Mouse (Mus musculus) left cerebral cortex, postnatal 10 days (tissue): ENCODE results near the gene Bcas3. TPM values are rescaled to one million over a fixed set of nuclear protein-coding genes. Genes with fewer than 3 reads are reported as not detected.
"Not testable (repeated sequence)": the region's sequence is repeated elsewhere in the genome, so short reads cannot be mapped to it uniquely, and the experiment has no call there.

Experiments used
- DNase-seq, 2 experiments: peaks; one replicate each; pipeline ENCODE4 v3.0.0; 2021 to 2022; ENCODE audit warnings: low spot score in 2 of 2, mixed read lengths in 1 of 2; ENCODE audit errors: extremely low spot score in 1 of 2
- intact Hi-C: fragments of 180-260 bp; cut with DNase I; formaldehyde crosslinking; loops from one replicate; pipeline ENCODE4 v1.15.1; 2025
- total RNA-seq, 2 experiments: library from RNA; stranded (reverse); gene quantifications; 2 replicates each; pipeline ENCODE4 v1.2.3; 2021

The Bcas3 gene
- total RNA-seq, 2 experiments from 2014 or later: 49.2 to 61.1 TPM

- intact Hi-C loops: no loop called here
- no peak for DNase-seq
Measured at GRCm38 (mm10) chr11:85453598-85454304, 100.8 kb downstream of the Bcas3 start.

- intact Hi-C loops: no loop called here
- no peak for DNase-seq
Measured at GRCm38 (mm10) chr11:85454305-85454682, 101.3 kb downstream of the Bcas3 start.

DNA sequence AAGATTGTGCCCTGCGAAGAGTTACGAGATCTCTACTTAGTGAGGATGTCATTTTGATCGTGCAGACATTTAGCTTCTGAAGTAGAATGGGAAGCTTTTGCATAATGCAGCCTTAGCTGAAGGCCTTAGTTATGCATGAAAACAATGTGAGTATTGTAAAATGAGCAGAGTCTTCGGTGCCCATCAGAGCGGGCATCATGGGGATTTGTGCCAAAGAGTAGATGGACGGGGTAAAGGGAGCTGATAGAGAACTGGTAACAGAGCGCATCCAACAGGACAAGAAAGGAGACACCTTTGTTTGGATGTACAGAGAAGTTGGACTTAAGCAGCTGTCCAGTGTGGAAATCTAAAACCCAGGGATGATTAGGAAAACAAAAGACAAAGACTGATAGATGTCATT lies 108.6 kb downstream of the Bcas3 start:
- DNase-seq: no peak
- intact Hi-C loops: no loop called here

DNA sequence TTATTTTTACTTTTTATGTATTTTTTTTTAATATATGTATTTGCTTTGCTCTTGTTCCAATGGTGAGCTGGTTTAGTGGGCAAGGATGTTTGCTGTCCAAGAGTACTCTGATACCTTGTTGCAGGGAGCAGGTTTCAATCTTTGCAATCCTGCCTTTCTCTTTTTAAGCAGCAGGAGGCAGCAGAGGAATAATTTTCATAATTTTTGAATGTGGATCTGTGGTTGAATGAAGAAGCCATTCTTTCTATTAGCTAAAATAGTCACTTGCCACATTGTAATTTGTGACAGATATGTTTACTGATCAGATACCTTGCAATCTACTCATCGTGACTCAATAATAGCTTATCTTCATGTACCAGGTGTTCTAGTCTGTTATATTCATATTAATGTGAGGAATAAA lies 116.6 kb downstream of the Bcas3 start:
- intact Hi-C loops: loop anchor here (5.0 kb wide), 1 partner anchor 358 kb away; no protein-coding TSS in a partner anchor
- DNase-seq: peak in 1 of 2 experiments; percentile 47

DNA sequence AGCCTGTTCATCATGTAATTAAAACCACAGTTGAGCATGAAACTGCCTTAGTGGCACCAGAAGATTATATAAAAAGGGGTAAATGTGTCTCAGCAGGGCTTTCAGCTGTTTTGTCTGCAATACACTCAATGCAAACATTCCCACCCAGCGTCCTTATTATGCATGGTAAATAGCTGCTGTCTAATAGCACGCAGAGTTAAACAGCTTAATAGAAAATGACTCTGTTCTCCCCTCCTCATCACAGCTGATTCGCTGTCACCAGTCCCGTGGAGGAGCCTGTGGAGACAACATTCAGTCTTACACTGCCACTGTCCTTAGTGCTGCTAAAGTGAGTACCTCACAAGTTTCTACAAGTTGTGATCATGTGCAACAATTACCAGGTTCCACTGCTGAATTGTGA lies 117.5 kb downstream of the Bcas3 start:
- DNase-seq: no peak
- intact Hi-C loops: loop anchor here (5.0 to 10.0 kb wide), 2 partner anchors 372 to 704 kb away; no protein-coding TSS in a partner anchor

GRCm38 (mm10) chr11:85474326-85474725 lies 121.4 kb downstream of the Bcas3 start:
- intact Hi-C loops: loop anchor here (5.0 to 10.0 kb wide), 2 partner anchors 368 to 700 kb away; no protein-coding TSS in a partner anchor

DNA sequence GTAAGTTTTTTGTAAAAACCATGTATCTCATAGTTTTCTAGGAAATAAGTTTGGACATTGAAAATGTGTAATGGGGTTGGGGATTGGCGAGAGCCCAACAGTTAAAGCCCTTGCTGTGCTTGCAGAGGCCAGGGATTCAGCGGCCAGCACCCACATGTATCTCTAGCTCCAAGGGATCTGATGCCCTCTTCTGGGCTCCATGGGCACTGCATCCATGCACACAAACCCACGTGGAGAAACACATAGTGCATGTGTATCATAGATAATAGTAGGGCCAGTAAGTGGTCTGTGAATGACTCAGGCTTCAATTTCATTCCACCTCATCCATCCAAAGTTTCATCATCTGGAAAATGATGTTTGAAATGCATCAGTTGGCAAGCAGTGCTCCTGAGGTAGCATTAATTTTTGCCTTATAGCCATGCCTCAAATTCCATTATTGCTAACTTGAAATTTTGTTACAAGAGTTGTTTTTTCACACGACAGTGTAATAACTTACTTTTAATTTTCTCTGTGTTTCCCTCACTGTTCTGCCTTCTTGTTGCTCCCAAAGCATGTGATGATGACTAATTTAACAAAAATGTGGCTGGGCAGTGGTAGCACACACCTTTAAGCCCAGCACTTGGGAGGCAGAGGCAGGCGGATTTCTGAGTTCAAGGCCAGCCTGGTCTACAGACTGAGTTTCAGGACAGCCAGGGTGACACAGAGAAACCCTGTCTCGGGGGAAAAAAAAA lies 129.9 kb downstream of the Bcas3 start:
- no peak for DNase-seq
- intact Hi-C loops: no loop called here

More at GRCm38 (mm10) chr11:85474326-85474725, 121.4 kb downstream of the Bcas3 start:
- no peak for DNase-seq

DNA sequence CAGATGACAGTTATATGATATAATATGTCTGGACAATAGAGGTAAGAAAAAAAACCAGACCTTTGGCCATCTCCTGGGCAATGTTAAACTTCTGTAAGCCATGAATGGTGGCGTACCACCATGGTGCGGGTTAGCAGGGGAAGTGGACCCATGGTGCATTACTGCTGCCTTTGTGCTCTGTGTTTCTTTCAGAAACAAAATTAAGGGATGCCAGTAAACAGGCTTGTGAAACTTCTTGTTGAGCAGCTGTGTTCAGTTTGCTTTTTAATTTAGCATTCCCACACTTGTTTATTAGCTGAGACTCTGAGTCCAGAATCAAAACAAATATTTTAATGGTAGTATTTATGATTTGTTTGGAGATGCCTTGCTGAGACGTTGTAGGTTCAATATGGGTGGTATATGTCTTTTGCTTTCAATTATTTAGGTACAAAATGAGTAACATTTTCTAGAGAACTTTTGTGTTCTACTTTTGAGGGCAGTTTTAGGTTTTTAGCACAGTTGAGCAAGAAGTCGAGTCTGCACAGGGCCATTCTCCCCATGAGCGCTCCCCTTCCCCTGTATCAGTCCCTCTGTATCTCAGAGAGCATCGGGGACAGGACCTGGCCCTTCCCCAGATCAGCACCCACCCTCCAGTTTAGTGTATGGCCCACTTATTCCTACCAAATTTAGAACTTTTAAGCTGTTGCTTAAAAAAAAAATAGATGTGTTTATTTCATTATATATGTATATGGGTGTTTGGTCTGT lies 132.4 kb downstream of the Bcas3 start:
- intact Hi-C loops: no loop called here
- DNase-seq: no peak

DNA sequence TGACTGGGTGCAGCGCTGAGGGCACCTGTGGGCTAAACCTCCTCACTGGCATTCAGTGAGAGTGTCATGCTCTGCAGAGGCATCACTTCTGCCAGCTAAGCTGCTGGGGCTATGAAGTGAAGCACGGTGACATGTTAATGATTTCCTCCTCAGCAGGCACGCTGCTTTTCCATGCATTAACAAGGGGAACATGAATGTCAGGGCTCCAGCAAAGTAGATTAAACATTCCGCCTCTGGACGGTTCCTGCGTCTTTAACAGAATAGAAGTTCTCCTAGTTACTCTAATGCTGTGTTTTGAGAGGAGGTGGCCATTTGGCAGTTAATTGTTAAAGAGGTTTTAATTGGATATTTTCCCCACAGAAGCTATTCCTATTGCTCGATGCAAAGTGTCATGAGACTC lies 134.5 kb downstream of the Bcas3 start:
- no peak for DNase-seq
- intact Hi-C loops: no loop called here

- intact Hi-C loops: no loop called here
- peak; percentile 49 to 60 for DNase-seq
Measured at GRCm38 (mm10) chr11:85492231-85492630, 139.3 kb downstream of the Bcas3 start.

DNA sequence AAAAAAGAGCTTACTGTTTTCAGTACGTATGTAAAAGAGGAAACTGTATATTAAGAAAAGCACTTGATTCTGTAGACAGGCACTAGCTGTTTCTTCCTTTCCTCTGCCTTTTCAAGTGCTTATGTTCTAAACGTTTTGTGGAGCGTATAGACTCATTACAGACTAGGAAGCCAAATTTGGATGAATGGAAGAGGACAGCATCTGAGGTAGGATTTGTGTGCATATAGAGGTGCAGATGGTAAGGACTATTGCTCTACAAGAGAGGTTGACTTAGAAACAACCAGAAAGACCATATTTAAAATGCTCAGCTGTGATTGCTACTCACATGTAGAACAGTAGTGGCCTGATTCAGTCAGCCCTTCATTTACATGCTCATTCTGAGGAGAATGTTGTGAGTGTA lies 139.7 kb downstream of the Bcas3 start:
- intact Hi-C loops: no loop called here
- DNase-seq: no peak

DNA sequence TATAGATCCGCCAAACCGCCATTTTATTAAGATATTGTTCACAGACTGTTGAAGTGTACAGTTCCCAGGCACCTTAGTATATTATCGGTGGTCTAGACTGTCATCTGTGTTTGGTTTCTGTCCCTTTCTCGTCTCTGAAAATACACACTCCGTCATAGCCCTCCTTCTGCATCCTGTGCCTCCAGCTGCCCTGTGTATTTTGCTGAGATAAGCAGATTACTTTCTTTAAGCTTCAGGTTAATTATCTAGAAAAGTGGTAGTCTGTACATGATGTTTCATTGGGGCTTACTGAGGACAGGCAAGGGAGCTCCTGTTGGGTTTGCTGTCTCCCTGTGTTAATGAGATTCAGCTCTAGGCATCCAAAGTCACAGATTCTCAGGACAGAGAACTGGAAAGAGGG lies 146.6 kb downstream of the Bcas3 start:
- no peak for DNase-seq
- intact Hi-C loops: no loop called here

GRCm38 (mm10) chr11:85502031-85502430 lies 149.1 kb downstream of the Bcas3 start:
- intact Hi-C loops: no loop called here
- no peak for DNase-seq

DNA sequence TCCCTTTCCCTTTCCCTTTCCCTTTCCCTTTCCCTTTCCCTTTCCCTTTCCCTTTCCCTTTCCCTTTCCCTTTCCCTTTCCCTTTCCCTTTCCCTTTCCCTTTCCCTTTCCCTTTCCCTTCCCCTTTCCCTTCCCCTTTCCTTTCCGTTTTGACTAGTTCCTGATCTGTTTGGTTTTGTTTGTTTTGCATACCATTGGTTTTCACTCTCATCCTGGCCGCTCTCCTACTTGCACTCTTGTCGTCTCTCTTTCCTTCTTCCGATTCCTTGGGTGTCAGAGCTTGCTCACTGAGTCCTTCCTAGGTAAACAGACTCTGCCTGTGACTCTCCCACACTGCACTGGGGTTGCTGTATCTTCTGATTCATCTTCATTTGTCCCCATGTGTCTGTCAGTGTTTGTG lies 151.8 kb downstream of the Bcas3 start:
- intact Hi-C loops: not testable (repeated sequence)

DNA sequence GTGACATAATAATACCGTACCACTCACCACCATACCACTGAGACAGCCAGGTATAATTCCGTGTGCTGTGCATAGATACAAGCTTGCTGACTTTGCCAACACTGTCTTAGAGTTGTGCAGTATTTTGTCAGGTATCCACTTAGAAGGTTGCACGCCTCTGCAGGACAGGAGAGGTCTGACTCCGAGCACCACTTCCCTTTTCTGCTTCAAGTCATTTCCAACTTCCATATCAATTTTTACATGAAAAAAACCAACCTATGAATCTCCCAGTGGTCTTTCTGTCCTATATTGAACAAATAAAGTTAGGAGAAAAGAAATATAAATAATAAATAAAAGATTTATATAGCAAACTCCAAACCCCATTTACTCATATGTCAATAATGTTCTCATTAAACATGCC lies 152.8 kb downstream of the Bcas3 start:
- no peak for DNase-seq
- intact Hi-C loops: no loop called here

More for the DNA sequence above, 151.8 kb downstream of the Bcas3 start:
- DNase-seq: not testable (repeated sequence)

DNA sequence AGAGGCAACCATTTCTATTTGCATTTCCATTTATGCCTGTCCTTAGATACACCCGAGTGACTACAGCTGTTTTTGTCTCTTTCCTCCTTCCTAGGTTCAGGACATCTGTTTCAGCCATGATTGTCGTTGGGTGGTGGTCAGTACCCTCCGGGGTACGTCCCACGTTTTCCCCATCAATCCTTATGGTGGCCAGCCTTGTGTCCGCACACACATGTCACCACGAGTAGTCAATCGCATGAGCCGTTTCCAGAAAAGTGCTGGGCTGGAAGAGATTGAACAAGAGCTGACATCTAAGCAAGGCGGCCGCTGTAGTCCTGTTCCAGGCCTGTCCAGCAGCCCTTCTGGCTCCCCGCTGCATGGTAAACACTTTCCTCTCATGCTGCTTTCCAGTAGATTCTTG lies 156.4 kb downstream of the Bcas3 start:
- intact Hi-C loops: no loop called here
- DNase-seq: no peak

DNA sequence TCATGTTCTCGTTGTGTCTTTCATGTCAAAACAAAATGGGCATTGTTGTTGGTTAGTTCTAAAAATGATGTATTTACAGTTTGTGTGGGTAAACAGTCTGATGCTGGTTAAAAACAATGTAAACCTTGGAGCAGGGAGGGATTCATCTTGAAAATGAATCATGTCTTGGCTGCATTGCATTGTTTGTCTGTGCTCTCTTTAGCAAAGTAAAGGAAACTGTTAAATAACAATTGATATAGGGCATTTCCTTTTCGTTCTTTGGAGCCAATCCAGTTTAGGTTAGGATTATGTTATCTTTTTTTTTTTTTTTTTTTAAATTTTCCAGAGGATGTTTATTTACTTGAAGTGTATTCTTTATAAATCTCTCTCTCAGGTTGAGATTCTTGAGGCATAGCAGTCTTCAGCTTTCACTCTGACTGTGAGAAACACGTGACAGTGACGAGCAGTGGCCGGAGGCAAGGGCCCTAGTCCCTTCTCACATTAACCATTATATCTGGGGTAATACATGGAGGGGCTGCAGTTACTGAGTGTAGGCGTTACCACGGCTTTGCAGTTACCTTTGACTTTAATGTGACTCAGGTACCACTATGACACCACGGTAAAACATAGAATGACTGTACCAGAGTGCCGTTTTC lies 158.4 kb downstream of the Bcas3 start:
- intact Hi-C loops: no loop called here
- DNase-seq: no peak

GRCm38 (mm10) chr11:85516724-85517123 lies 163.8 kb downstream of the Bcas3 start:
- no peak for DNase-seq
- intact Hi-C loops: no loop called here
